Mouse (Mus musculus) G1E-ER4 (cell line): ENCODE measurements around the gene Dck. TPM values are rescaled to one million over a fixed set of nuclear protein-coding genes. Genes with fewer than 3 reads are reported as not detected.

Experiments
- GATA1 ChIP-seq: IDR thresholded peaks from one replicate; pipeline ENCODE4 v1.8.0; 2012; ENCODE audit warnings: low read length, inconsistent platforms
- polyA plus RNA-seq: library from polyadenylated mRNA; stranded (reverse); fragments of >175 nt; gene quantifications from 2 replicates; pipeline ENCODE4 v1.2.3, GENCODE M21; 2012

The Dck gene
- polyA plus RNA-seq, 1 experiment = 8.0 TPM

DNA sequence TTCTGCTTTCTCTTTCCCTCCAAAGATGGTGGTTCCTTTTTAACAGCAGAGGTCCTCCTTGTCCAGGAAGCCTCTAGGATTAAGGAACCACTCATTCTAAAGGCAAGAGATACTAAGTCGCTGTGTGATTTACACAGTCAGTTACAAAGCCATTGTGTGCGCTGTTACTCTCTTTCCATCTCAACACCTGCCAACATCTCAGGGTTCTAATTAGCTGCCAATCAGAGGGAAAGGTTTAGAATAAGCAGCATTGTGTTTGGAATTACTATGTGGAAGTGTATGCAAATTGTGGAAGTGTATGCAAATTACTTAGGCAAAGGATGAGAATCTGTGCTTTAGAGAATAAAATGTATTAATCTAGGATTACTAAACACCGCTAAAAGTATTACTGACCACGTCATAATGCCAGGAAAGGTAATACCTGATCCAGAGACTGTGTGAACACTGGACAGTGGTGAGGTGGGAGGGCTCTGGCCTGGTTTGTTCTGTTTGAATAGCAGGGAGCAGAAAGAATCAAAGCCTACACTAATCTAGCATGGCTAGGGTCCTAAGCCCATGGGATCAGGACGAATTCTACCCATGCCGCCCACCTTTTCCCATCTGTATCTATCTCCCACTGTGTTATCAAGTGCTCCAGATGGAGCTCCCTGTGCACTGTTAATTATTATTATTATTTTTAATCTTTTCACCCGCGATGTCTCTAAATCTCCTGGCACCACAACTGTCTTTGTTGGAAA, 65.2 kb downstream of the Dck start:
- no peak for TF ChIP-seq GATA1

DNA sequence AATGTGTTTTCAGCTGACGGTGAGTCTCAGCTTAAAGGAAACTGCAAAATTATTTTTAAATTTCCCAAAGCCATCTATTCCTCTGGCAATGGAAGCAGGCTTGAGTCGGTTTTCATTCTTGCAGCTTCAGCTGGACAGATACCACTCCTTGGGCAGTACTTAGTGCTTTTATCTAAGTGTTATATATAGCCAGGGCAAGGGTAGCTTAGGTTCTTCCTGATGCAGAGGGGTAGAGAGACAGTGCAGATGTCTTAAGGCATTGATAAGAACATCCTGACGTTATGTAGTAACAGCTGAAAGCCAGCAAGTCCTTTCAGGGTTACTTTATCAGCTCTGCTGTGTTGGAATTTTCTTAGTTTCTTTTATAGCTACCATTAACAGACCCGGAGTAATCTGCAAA, 66.1 kb downstream of the Dck start:
- no peak for TF ChIP-seq GATA1

DNA sequence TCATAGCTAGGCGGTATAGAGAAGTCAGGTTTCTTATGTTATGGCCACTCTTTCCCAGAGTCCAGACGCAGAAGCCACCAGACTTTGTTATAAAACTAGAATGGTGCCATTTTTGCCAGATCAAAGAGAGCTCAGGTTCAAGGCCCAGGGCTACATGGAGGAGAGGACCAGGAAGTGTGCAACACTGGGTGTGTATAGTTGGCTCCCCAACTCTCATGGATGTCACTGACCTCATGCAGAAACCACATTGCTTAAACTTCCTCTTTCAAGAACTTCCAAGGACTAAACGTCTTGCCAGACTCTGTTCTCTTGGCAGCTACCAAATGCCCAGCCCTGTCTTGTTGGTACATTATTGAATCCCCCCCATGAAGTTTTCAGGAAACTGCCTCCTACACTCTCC, 67.1 kb downstream of the Dck start:
- TF ChIP-seq GATA1 = no peak

Other genes with a start within 250 kb of the Dck start
- gene Jchain, start 237.1 kb upstream of the Dck start, polyA plus RNA-seq = not detected in 2 replicates
- gene Utp3, start 210.5 kb upstream of the Dck start, polyA plus RNA-seq = 67.7 and 83.9 TPM in 2 replicates
- gene Rufy3, start 200.0 kb upstream of the Dck start, polyA plus RNA-seq = 2.9 and 3.5 TPM in 2 replicates
- gene Grsf1, start 88.8 kb upstream of the Dck start, polyA plus RNA-seq = 61.5 and 76.2 TPM in 2 replicates
- 31.6 and 33.0 TPM in 2 replicates for gene Mob1b, start 44.1 kb upstream of the Dck start, polyA plus RNA-seq
- gene Slc4a4, start 121.8 kb downstream of the Dck start, polyA plus RNA-seq = not detected in 2 replicates